Mouse (Mus musculus): ENCODE measurements around the gene Zdhhc20. TPM values are rescaled to one million over a fixed set of nuclear protein-coding genes. Genes with fewer than 3 reads are reported as not detected.

The Zdhhc20 gene
- polyA plus RNA-seq, 1 experiment from 2014 or later, result 28.8 TPM

- no peak overlapping the region for H3K4me3 ChIP-seq (ENCODE audit: low read depth, low read length)
- H3K27me3 ChIP-seq (replicated peaks; ENCODE audit: control insufficient read depth, insufficient read depth, low read length), result no peaks in the 10 kb centered on the region
- H3K4me1 ChIP-seq (replicated peaks; ENCODE audit: control insufficient read depth, insufficient read depth, low read length), result no peaks in the 10 kb centered on the region
- H3K9me3 ChIP-seq (ENCODE audit: control insufficient read depth), result no peaks in the 10 kb centered on the region
- H3K27ac ChIP-seq (ENCODE audit: low read depth, low read length), result no peak overlapping the region
- H3K36me3 ChIP-seq (ENCODE audit: control insufficient read depth, insufficient read depth), result no peaks in the 10 kb centered on the region
- ATAC-seq, result no peak
- WGBS, result 44% methylated on average over 4 of the region's 4 CpGs
- peak; percentile 40 for TF ChIP-seq CTCF (IDR thresholded peaks at IDR 0.05; ENCODE audit: low read depth)
- no peak overlapping the region for H3K9ac ChIP-seq (ENCODE audit: low read depth, low read length)
- H3K4me2 ChIP-seq (replicated peaks; ENCODE audit: low read depth), result no peak overlapping the region
Observed at GRCm38 (mm10) chr14:57881793-57882192, 8.3 kb downstream of the Zdhhc20 start.

- Histone ChIP-seq H3K9me3 (ENCODE audit: control insufficient read depth) (no peaks in the 10 kb centered on the region), H3K4me3 (ENCODE audit: low read depth, low read length) (no peak overlapping the region), H3K27ac (ENCODE audit: low read depth, low read length) (no peak overlapping the region), H3K4me1 (replicated peaks; ENCODE audit: control insufficient read depth, insufficient read depth, low read length) (no peaks in the 10 kb centered on the region), H3K36me3 (ENCODE audit: control insufficient read depth, insufficient read depth) (no peaks in the 10 kb centered on the region), H3K27me3 (replicated peaks; ENCODE audit: control insufficient read depth, insufficient read depth, low read length) (no peaks in the 10 kb centered on the region), H3K4me2 (replicated peaks; ENCODE audit: low read depth) (no peak overlapping the region), H3K9ac (ENCODE audit: low read depth, low read length) (no peak overlapping the region)
- peak; percentile 33; the same call in 1 of the 2 replicates for TF ChIP-seq CTCF (IDR thresholded peaks at IDR 0.05; ENCODE audit: low read depth)
- no peak for ATAC-seq
Observed at GRCm38 (mm10) chr14:57881074-57881473, 9.0 kb downstream of the Zdhhc20 start.

- Histone ChIP-seq H3K9me3 (ENCODE audit: control insufficient read depth) (no peaks in the 10 kb centered on the region), H3K4me3 (ENCODE audit: low read depth, low read length) (no peak overlapping the region), H3K4me1 (replicated peaks; ENCODE audit: control insufficient read depth, insufficient read depth, low read length) (no peaks in the 10 kb centered on the region), H3K27me3 (replicated peaks; ENCODE audit: control insufficient read depth, insufficient read depth, low read length) (no peaks in the 10 kb centered on the region), H3K9ac (ENCODE audit: low read depth, low read length) (no peak overlapping the region), H3K36me3 (ENCODE audit: control insufficient read depth, insufficient read depth) (no peaks in the 10 kb centered on the region), H3K27ac (ENCODE audit: low read depth, low read length) (no peak overlapping the region), H3K4me2 (replicated peaks; ENCODE audit: low read depth) (no peak overlapping the region)
- ATAC-seq, result no peak
- WGBS, result 89% methylated on average over 9 of the region's 9 CpGs
- no peak for TF ChIP-seq CTCF (IDR thresholded peaks at IDR 0.05; ENCODE audit: low read depth)
Observed at GRCm38 (mm10) chr14:57877921-57878320, 12.2 kb downstream of the Zdhhc20 start.

- peaks cover 18% of the 10 kb centered on the region for H3K36me3 ChIP-seq (ENCODE audit: control insufficient read depth, insufficient read depth)
- WGBS, result 95% methylated on average over 3 of the region's 3 CpGs
- no peaks in the 10 kb centered on the region for H3K9me3 ChIP-seq (ENCODE audit: control insufficient read depth)
- no peaks in the 10 kb centered on the region for H3K27me3 ChIP-seq (replicated peaks; ENCODE audit: control insufficient read depth, insufficient read depth, low read length)
- H3K4me1 ChIP-seq (replicated peaks; ENCODE audit: control insufficient read depth, insufficient read depth, low read length), result no peaks in the 10 kb centered on the region
- no peak overlapping the region for H3K9ac ChIP-seq (ENCODE audit: low read depth, low read length)
- no peak for TF ChIP-seq CTCF (IDR thresholded peaks at IDR 0.05; ENCODE audit: low read depth)
- no peak overlapping the region for H3K27ac ChIP-seq (ENCODE audit: low read depth, low read length)
- no peak for ATAC-seq
- no peak overlapping the region for H3K4me2 ChIP-seq (replicated peaks; ENCODE audit: low read depth)
- no peak overlapping the region for H3K4me3 ChIP-seq (ENCODE audit: low read depth, low read length)
Observed at GRCm38 (mm10) chr14:57866676-57867276, 23.3 kb downstream of the Zdhhc20 start.

GRCm38 (mm10) chr14:57865256-57865655, 24.8 kb downstream of the Zdhhc20 start:
- no peak for TF ChIP-seq CTCF (IDR thresholded peaks at IDR 0.05; ENCODE audit: low read depth)
- H3K36me3 ChIP-seq (ENCODE audit: control insufficient read depth, insufficient read depth), result peaks cover 18% of the 10 kb centered on the region
- no peaks in the 10 kb centered on the region for H3K27me3 ChIP-seq (replicated peaks; ENCODE audit: control insufficient read depth, insufficient read depth, low read length)
- H3K4me1 ChIP-seq (replicated peaks; ENCODE audit: control insufficient read depth, insufficient read depth, low read length), result no peaks in the 10 kb centered on the region
- no peak overlapping the region for H3K9ac ChIP-seq (ENCODE audit: low read depth, low read length)
- no peak overlapping the region for H3K4me2 ChIP-seq (replicated peaks; ENCODE audit: low read depth)
- WGBS, result 91% methylated on average over 3 of the region's 3 CpGs
- no peak overlapping the region for H3K4me3 ChIP-seq (ENCODE audit: low read depth, low read length)
- no peaks in the 10 kb centered on the region for H3K9me3 ChIP-seq (ENCODE audit: control insufficient read depth)
- no peak overlapping the region for H3K27ac ChIP-seq (ENCODE audit: low read depth, low read length)
- no peak for ATAC-seq

- no peak for ATAC-seq
- Histone ChIP-seq H3K4me3 (ENCODE audit: low read depth, low read length) (no peak overlapping the region), H3K4me2 (replicated peaks; ENCODE audit: low read depth) (no peak overlapping the region), H3K36me3 (ENCODE audit: control insufficient read depth, insufficient read depth) (peaks cover 15% of the 10 kb centered on the region), H3K4me1 (replicated peaks; ENCODE audit: control insufficient read depth, insufficient read depth, low read length) (no peaks in the 10 kb centered on the region), H3K27me3 (replicated peaks; ENCODE audit: control insufficient read depth, insufficient read depth, low read length) (no peaks in the 10 kb centered on the region), H3K9ac (ENCODE audit: low read depth, low read length) (no peak overlapping the region), H3K9me3 (ENCODE audit: control insufficient read depth) (no peaks in the 10 kb centered on the region), H3K27ac (ENCODE audit: low read depth, low read length) (no peak overlapping the region)
- no peak for TF ChIP-seq CTCF (IDR thresholded peaks at IDR 0.05; ENCODE audit: low read depth)
- WGBS, result 78% methylated on average over 2 of the region's 2 CpGs
Observed at GRCm38 (mm10) chr14:57863129-57863528, 26.9 kb downstream of the Zdhhc20 start.

- TF ChIP-seq CTCF (IDR thresholded peaks at IDR 0.05; ENCODE audit: low read depth), result no peak
- no peak for ATAC-seq
- no peak overlapping the region for H3K4me2 ChIP-seq (replicated peaks; ENCODE audit: low read depth)
- H3K9me3 ChIP-seq (ENCODE audit: control insufficient read depth), result no peaks in the 10 kb centered on the region
- peaks cover 15% of the 10 kb centered on the region for H3K36me3 ChIP-seq (ENCODE audit: control insufficient read depth, insufficient read depth)
- no peak overlapping the region for H3K9ac ChIP-seq (ENCODE audit: low read depth, low read length)
- H3K4me3 ChIP-seq (ENCODE audit: low read depth, low read length), result no peak overlapping the region
- H3K27ac ChIP-seq (ENCODE audit: low read depth, low read length), result no peak overlapping the region
- no peaks in the 10 kb centered on the region for H3K27me3 ChIP-seq (replicated peaks; ENCODE audit: control insufficient read depth, insufficient read depth, low read length)
- WGBS, result 87% methylated on average over 4 of the region's 4 CpGs
- no peaks in the 10 kb centered on the region for H3K4me1 ChIP-seq (replicated peaks; ENCODE audit: control insufficient read depth, insufficient read depth, low read length)
Observed at GRCm38 (mm10) chr14:57861987-57862412, 28.1 kb downstream of the Zdhhc20 start.
